Mouse (Mus musculus) layer of hippocampus, adult 9-11 months (tissue): ENCODE results near the gene Phc3.
A peak's percentile ranks its signal among the peaks of the same experiment; 100 is the strongest.

Experiments
- DNase-seq: peaks from one replicate; pipeline ENCODE4 v3.0.0; 2022

Gene Phc3

DNA sequence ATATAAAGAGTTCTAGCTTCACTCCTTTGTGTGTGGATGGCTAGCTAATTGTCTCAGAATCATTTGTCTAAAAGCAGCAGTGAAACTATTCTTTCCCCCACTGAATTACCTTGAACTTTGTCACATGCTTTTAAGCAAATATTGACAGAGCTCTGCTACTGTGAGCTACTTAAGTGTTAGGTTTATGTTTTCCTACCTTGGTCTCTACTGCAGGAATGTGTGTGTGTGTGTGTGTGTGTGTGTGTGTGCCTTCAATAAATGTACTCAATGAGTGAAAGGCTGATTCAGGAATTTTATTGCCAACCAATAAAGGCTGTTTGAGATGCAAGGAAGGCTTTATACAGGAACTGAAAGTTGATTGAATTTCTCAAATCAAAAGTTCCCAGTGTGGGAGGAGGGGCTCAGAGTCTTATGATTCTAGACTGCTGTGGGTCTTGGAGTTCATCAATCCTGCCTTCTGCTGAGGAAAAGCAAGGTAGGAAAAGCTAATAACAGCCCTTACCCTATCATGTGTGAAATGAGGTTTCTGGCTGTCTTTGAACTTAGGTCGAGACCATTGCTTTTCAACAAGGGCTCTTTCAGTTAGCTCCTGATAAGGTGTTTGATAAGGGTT, 7.9 kb upstream of the Phc3 start:
- DNase-seq: no peak

DNA sequence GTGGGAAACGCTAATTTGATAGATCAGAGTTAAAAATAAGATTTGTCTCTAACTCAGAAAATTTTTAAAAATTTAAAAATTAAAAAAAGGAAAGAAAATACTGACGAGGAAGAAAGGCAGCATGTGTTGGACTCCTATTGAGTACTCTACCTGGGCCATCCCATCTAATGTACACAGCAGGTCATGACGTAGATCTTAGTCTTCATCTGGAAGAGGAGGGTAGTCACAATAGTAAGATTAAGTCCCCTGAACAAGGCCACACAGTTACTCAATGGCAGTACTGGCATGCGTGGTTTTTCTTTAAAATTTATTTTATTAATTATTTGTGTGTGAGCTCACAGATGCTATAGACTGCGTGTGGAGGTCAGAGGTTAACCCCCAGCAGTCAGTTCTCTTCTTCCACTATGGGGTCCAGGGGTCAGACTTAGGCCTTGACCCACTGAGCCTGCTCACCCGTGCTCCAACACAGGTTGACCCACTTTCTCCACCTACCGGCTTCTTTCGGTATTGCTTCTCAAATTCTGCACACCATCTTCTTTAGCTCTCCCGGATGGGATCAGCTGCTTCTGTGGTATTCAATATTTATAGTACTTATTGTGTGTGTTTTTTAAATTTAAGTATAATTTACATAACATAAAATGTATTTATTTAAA, 6.0 kb upstream of the Phc3 start:
- DNase-seq: peak; percentile 31

DNA sequence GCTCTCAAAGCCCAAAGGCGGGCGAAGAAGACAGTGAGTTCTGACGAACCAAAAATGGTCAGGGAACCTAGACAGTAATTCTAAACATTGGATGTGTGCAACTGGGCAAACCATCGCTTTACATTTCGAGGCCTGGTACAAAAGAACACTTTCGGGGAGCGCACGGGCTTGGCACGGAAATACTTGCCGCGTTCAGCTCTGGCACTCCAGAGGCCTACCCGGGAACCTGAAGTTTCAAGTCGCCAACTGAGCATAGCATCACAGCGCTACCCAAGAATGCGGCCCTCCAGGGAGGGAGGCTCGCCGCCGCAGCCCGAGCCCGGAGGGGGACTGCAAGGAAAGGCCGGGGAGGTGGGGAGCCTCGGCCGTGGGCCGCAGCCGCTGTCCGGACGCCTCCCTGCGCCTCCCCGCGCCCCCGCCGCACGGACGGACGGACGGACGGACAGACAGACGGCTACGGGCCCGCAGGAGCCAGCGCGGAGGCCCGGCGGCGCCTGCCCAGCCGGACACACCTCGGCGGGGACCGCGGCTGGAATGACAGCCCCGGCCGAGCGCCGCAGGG, 603 bp downstream of the Phc3 start:
- DNase-seq: peak; percentile 34

DNA sequence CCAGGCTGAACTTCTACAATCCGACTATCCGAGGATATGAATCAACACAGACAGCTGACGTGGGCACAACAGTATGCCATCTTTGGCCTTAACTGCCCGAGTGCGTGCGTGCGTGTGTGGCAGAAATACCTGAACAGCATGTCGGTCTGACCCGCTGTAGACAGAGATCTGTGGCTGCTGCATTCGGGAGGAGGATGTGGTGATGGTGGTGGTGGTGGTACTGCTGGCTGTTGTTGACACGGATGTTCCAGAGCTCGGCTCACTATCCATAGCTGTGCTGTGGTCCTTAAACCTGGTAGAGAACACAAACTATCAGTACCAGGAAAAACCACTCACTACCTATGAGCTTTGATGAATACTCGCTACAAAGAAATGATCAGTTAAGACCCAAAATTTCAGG, 3.6 kb downstream of the Phc3 start:
- no peak for DNase-seq

DNA sequence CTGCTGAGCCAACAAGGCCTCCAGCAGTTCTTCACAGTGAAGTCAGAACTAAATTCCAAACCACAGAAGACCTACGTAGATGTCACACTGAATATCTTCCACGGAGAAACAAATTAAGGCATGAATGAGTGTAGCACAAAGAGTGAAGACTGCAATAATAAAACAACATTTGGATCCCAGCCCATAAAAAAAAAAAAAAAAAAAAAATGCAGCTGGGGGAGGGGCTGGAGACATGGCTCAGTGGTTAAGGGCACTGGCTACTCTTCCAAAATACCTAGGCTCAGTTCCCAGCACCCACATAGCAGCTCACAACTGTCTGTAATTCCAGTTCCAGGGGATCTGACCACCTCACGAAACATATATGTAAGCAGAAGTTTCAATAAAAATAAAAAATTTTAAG, 5.0 kb downstream of the Phc3 start:
- no peak for DNase-seq

DNA sequence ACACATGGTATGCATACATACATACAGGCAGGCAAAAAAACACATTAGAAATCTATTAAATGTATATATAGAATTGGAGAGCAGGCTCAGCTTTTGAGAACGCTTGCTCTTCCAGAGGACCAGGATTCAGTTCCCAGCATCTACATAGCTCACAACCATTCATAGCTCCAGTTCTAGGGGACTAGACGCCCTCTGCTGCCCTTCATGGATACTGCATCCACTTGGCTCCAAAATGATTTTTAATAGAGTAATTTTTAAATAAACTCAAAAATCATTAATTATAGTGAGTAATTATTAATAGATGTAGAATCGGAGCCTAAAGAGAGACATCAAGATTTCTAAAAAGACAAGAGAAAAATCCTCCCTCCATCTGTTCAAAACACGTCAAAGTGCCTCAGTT, 6.1 kb downstream of the Phc3 start:
- DNase-seq: no peak

DNA sequence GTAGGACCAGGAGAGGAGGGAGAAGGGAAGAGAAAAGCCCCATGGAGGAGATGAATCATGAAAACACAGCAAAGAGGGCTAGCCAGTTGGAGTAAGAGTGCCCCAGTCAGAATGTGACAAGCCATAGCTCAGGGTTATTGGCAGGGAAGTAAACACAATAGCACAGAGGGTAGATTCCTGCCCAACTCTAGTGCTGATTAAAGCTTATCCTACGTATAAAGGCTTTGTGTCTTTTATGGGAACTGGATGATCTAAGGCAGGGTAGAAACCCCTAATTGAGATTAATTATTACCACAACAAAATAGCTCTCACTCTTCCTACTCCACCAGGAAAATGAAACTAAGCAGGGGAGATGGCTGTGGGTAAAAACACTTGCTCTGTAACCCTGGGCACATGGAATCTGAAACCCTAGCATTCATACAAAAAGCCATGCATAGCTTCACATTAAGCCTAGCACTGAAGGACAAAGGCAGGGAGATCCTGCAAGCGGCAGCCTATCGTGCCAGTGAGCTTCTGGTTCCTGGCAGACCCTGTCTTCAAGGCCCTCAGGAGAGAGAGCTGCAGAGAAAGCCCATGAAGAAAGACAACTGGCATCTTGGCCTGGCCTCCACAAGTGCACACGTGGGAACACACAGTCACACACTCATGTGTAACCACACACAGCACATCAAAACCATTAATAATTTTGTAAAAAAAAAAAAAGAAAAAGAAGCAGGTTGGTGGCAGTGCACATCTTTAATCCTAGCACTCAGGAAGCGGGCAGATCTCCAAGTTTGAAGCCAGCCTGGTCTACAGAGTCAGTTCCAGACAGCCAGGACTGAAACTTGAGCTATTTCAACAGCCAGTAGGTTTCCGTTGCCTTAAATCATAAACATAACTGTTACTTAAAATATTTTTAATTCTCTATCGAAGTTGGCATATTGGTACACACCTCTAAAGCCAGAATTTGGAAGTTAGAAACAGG, 9.1 kb downstream of the Phc3 start:
- DNase-seq: no peak

DNA sequence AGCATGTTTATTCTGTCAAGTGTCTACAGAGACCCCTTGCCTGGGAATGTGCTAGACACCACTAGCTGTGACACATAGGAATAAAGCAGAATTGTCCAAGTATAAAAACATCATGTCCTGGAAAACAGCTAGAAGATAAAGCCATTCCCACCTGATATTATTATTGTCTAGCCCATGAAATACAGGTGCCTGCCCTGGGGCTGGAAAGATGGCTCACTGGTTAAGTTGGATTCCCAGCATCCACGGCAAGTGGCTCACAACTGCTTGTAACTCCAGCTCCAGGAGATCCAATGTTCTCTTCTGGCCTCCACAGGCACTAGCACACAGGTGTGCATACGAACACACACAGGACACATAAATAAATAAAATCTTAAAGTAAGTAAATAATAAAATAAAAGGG, 10.5 kb downstream of the Phc3 start:
- no peak for DNase-seq

DNA sequence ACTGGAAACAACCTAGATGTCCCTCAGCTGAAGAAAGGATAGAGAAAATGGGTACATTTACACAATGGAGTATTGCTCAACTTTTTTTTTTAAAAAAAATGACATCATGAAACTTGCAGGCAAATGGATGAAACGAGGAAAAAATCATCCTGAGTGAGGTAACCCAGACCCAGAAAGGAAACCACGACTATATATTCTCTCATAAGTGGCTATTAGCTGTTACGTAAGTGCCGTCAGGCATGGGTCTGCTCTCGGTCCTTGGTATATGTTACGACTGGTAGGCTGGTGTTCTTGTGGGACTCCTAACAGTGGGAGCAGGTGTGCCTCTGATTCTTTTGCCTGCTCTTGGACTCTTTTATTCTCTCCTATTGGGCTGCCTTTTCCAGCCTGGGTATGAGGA, 12.9 kb downstream of the Phc3 start:
- DNase-seq: no peak

DNA sequence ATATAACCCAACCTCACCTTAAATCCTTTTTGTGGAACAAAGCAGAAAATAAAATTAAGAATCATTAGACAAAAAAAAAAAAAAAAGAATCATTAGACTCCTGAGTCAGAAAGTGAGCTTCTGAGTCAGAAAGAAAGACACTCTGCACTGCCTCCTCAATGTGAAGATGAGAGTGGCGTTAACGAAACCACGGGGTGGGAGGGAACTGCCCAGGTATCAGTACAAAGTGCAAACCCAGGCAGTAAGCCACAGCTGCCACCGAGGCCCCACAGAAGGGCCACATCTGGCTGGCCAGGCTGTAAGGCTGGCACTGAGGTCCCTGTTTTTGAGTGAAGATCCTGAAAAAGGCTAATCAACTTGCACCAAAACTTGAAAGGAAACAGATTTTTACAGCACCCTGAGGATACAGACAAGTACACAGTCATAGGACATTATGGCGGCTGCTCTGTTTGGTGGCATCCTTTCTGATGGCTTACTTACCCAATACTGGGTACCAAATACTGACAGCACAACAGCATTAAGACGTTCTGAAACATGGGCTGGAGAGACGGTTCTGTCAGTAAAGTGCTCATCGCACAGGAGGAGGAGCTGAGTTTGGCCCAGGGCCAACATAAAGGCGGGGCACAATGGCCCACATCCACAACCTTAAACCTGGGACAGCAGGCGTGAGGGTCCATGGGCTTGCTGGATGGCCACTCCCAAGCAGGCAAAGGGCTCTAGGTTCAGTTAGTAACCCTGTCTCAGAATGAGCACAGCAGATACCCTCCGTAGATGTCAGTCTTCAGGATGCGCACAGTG, 16.7 kb downstream of the Phc3 start:
- no peak for DNase-seq

DNA sequence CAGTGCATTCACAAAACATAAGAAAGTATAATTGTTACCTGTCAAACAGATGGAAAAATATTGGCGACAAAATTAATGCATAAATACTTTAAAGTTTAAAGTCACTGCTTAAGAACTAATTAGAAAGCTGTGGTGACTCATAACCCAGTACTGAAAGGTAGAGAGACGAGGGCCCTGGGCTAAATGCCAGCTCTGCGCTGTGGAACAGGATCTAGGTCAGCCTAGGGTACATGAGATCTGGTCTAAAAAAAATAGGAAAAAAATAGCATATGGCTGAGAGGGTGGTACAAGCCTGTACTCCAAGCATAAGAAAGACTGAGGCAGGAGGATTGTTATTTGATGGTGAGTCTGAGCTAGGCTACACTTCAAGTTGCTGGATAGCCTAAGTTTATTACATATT, 17.6 kb downstream of the Phc3 start:
- no peak for DNase-seq

DNA sequence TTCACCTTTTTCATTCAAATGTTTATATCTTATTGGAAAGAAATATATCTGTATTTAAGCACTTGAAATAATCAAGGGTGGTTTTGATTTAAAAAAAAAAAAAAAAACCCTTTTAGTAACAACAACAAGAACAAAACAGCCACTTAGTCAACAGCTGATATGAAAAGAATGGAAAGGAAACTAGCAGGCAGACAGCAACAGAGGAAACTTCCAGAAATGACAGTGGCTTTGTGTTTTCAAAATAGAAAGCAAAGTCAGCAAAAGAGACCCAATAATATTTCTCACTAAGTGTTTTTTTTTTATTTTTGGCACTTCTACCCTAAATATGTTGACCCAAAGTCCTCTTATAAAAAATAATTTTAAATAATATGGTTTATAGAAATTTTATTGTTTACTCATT, 34.8 kb downstream of the Phc3 start:
- no peak for DNase-seq

DNA sequence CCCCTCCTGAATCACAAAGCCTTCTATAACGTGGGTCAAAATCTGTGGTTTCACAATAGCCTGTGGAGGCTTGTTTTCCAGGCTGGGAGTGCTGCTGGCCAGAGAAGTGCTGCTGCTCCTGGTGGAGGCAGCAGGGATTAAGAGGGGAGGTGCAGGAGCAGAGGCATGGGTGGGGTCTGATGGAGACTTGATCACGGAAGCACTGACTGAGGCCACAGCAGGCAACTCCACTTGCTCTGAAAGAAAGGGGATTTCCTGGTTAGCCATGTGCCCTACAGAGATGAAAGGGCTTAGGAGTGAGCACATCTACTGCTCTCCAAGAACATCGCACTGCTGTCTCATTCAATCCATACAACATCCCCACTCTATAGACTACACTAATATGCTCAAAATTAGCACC, 39.4 kb downstream of the Phc3 start:
- no peak for DNase-seq

DNA sequence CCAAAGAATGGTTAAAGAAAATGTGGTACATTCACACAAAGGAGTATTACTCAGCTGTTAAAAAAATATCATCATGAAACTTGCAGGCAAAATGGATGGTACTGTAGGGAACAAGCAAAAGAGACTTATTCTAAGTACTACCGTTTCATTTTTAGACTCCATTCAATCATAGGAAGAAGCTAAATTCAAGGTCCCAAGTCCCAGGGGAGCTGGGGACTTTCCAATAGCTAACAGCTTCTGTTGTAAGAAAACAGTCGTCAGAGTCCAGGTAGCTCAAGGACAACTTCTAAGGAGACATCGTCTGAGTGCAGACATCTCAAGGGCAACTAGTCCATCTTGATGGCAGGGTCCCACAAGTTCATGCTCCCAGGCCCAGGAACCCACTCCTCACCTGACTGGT, 41.6 kb downstream of the Phc3 start:
- no peak for DNase-seq

DNA sequence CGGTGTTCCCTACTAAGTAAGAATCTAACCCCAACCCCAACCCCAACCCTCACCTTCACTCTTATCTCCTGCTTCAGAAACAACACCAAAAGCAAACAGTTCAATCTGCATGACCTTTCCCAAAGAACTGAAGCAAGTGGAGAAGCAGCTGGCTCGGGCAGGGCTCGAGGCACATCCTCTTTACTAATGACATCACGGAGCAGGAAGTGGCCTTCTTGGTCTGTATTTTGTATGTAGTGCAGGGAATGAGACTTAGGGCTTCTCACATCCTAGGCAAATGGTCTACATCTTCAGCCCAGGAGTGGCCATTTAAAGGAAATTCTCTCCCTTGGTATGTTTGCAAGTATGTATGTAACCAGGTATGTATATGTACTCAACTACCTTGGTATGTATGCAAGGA, 52.1 kb downstream of the Phc3 start:
- no peak for DNase-seq

DNA sequence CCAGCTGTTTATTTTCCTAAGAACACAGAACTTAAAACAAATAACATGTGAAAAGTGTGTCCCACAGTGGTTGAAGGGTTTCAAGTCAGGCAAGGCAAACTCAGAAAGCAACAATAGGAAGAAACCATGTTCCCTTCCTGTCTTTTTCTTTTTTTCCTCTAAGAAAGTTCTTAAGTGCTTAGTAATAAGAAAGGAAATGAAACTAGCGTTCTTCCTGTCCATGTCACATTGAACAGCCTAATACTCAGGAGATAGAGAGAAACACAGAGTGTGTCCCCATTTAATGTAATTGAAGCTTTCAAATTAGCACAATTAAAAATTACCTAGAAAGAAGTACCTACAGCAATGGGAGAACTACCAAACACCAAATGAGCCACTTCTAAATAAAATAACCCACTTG, 64.6 kb downstream of the Phc3 start:
- DNase-seq: no peak

DNA sequence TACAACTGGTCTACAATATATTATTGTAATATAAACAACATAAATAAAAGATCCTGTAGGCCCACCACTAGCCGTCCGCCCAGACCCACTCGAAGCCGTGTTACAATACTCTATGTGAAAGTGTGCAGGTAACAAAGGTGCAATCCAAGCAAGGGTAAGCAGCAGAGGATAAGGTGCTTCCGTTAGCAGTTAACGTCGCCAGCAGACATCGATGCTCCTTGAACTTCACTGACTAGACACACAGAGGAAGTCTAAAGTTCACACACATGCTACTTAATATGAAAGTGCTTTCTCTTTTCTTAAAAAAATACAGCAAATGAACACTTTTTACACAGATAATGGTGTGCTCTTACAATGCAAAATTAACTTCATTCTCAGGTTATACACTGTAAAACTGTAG, 69.8 kb downstream of the Phc3 start:
- no peak for DNase-seq

DNA sequence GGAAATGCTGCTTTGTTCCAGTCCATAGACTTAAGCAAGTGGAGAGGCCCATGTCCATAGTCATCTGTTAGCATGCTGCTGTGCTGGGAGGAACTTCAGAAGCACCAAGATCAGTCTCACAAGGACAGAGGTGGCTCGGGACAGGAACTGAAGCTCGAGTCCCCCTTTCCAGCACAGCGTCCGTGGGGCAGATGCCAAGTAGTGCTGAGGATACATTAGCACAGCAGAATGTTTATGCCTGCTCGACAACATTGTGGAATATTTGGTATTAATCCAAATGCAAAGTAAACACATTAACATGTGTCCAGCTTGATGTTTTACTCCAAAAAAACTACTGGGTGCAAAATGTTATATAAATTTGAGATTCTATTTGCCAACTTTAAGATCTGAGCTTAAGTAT, 72.5 kb downstream of the Phc3 start:
- no peak for DNase-seq

DNA sequence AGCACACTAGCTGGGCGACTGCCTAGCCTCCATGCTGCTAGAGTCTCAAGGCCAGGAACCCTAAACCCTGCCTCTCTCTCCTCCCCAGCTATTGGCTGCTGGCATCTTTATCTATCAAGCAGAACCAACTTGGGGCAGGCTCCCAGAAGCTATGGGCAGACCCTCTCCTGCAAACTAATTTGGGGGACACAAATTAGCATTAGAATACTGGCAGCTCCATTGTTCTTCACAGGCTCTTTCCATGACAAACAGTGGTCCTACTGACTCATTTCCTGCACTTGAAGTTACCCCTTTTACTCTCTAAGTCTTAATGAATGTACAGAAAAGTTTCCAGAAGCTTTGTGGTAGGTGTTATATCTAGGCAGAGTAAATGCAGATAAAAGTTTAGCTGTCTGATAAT, 80.2 kb downstream of the Phc3 start:
- DNase-seq: no peak

DNA sequence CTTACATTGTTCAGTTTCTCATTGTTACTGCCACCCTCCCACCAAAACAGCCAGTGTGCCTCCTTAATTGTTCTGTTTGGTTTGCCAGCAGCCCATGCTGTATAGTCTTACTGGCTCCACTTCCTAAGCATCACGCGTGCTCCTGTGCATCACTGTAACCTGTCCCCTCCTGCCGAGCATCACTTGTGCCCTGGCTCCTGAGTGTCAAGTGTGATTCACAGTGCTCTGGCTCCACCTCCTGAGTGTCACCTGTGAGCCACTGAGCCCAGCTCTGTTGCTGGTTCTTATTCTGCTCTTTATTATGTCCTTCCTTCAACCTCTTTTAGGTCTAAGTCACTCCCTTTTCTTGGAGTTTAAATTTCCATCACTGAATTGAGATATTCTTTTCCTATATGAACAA, 81.8 kb downstream of the Phc3 start:
- no peak for DNase-seq

DNA sequence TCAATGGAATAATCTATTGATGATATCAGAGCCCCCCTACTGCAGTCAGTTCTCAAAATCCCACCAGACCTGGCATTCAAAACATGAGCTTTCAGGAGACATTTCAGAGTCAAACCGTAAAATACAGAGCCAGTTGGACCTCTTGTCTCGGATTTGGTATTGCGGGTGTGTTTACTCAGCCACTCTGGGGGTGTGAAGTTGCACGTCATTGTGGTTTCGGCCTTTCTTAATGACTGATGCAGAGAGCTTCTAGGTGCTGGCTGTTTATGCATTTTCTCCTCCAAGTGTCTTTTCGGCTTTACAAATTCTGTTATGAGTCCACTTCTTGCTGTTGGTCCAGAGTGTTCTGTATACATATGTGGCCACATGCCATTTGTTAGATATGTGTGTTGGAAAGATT, 92.5 kb downstream of the Phc3 start:
- DNase-seq: no peak

DNA sequence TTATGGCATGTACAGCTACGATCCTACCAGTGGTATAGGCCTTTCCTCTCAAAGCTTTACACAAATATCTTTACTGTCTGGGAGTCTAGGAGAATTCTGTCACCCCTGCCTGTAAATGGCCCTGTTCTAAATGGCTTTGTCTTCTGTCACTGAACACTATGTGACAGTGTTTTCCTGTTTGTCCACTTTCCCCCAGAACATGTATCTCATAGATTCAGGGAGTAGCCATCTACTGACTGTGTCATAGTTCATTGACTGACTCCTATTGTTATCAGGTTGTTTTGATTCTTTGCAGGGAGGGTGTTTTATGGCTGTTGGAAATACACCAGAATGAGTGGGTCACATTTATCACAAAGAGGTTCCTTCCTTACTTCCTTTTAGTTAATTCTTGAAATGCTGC, 99.2 kb downstream of the Phc3 start:
- DNase-seq: no peak

DNA sequence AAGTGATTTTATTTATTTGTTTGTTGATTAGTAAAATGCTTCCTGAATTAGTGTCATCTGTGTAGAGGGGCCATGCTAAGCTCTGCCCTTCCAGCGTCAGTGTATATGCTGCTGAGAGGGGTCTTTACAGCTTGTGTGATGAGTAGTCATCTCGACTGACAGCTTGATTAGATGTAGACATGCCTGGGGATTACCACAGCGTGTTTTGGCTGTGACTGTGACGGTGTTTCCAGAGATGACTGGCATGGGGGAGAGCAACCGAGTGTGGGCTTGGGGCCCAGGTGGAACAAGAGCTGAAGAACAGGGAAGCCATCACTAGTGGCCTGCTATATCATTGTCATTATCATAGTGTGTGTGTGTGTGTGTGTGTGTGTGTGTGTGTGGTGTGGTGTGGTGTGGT, 100.6 kb downstream of the Phc3 start:
- DNase-seq: no peak
